Mouse (Mus musculus) B cell, adult (primary cell): ENCODE measurements around the gene Sorbs1. TPM values are rescaled to one million over a fixed set of nuclear protein-coding genes. Genes with fewer than 3 reads are reported as not detected.

Experiments
- total RNA-seq: library from RNA; stranded (reverse); gene quantifications from 4 replicates; pipeline ENCODE4 v1.2.4, GENCODE M21; 2023; ENCODE audit not compliant: inconsistent age

The Sorbs1 gene
- total RNA-seq, result 9.4 to 13.6 TPM (median 11.0 TPM) in 4 replicates

DNA sequence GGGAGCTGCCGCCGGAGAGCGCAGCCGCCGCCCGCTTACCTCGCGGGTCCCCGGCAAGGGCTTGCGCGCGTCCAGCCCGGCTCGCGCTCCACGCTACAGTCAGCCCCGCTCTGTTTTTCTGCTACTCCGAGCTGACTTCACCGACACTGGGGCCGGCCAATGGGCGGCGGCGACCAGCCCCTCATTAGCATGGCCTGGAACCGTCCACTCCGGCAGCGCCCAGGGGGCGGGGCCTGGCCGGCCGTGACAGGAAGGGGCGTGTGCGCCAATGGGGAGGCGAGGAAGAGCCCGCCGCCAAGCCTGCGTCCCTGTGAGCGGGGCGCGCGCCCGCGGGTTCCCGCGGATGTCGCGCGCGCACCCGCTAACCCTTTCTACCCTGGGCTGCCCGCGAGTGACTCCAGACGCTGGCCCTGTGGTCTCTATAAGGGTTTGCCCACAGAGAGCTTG, at the start of gene Sorbs1:
TSS of gene Sorbs1 (minus strand) at position 148 of the 447 bp plus-strand sequence.

GRCm38 (mm10) chr19:40271308-40271892, 242.2 kb downstream of the Sorbs1 start, which contains the start of gene Pdlim1:
Gene Pdlim1 (minus strand): TSS chr19:40271842.

Other genes starting within 250 kb of the Sorbs1 start
- gene Pdlim1, start 241.9 kb downstream of the Sorbs1 start, total RNA-seq, result 19.7 to 30.7 TPM (median 25.7 TPM) in 4 replicates
- gene Aldh18a1, start 74.7 kb upstream of the Sorbs1 start, total RNA-seq, result 19.1 to 34.7 TPM (median 24.3 TPM) in 4 replicates
- 5.5 to 8.9 TPM (median 7.4 TPM) in 4 replicates for gene Tctn3, start 98.5 kb upstream of the Sorbs1 start, total RNA-seq
- gene Entpd1, start 98.6 kb upstream of the Sorbs1 start, total RNA-seq, result 18.4 to 21.6 TPM (median 18.9 TPM) in 4 replicates
- 0.21 to 0.22 TPM in 2 of 4 replicates, not detected in the others for gene Cc2d2b, start 235.0 kb upstream of the Sorbs1 start, total RNA-seq